Mouse (Mus musculus): ENCODE measurements around the gene Suclg2.
A peak's percentile ranks its signal among the peaks of the same experiment; 100 is the strongest.

Gene Suclg2

GRCm38 (mm10) chr6:95556320-95556719 lies 162.3 kb downstream of the Suclg2 start:
- DNase-seq (ENCODE audit: low spot score) = no peak

DNA sequence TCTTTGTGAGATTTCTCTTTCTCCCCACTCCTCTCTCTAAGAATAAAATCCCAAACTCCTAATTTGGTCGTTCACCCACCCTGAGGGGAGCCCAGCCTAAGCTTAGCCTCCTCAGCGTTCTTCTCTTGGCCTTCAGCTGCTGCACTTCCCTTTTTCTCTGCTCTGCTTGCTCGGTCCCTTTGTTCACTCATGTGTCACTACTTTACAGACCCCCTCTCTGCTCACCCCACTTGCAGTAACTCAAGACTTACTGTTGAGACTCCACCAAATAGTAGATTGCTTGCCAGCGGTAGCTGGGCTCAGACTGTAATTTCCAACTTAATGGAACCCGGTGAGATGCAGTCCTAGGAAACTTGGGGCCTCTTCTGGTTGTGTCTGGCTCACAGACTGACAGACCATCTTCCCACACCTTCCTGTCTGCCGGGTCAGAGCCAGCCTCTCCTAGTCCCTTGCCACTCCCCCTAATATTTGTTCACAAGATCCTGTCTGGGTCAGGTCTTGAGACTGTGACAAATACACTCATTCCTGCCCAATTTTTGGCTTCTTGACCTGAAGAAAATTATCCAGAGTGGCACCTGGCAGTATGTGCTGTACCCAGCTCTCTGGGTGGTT lies 166.2 kb downstream of the Suclg2 start:
- DNase-seq (ENCODE audit: low spot score) = no peak

GRCm38 (mm10) chr6:95551000-95551399 lies 167.6 kb downstream of the Suclg2 start:
- peak; percentile 34 for DNase-seq (ENCODE audit: low spot score)

DNA sequence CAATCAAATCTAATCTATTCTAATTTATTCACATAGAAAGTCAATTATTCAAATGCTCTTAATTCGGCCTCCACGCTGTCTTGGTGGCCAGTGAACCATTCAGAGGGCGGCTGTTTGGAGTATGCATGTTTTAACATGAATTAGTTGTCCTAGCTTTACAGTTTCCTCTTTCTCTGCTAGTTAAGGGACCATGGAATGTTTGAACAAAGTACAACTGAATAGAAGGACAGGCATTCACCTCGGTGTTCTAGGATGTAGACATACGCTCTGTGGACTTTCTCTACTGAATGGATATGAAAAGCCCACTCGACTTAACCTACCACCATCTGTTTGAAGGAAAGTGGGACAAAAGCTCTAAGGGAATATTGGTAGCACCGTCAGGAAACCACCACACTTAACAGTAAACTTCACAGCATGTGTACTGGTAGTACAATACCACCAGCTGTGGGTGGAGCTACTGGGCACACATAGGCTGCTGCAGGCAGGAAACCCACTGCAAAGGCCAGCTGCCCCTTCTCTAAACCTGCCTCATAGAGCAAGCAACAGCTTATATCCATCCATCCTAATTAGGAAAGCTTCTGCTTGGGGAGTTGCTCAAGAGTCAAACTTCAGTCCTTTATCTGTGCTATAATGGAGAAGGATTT lies 172.3 kb downstream of the Suclg2 start:
- DNase-seq (ENCODE audit: low spot score) = no peak

GRCm38 (mm10) chr6:95545714-95546113 lies 172.9 kb downstream of the Suclg2 start:
- DNase-seq (ENCODE audit: low spot score) = no peak

DNA sequence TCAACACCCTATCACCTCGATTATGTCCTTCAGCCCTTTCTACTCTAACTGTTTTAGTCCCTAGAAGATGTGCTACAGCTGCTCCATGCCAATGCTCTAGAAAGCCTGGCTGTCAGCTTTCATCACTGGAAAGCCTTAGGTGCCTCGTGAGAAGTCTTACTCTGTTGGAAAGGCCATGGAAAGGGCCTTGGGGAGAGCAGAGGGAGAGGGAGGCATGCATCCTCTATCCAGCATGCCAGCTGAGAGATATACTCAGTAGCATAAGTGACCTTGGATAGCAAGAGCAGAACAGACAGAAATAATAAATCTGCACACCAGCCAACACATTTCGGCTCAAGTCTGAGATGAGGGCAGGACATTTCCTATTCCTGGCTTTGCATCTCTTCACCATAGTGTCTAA lies 173.3 kb downstream of the Suclg2 start:
- DNase-seq (ENCODE audit: low spot score) = no peak

GRCm38 (mm10) chr6:95535191-95535590 lies 183.4 kb downstream of the Suclg2 start:
- no peak for DNase-seq (ENCODE audit: low spot score)

DNA sequence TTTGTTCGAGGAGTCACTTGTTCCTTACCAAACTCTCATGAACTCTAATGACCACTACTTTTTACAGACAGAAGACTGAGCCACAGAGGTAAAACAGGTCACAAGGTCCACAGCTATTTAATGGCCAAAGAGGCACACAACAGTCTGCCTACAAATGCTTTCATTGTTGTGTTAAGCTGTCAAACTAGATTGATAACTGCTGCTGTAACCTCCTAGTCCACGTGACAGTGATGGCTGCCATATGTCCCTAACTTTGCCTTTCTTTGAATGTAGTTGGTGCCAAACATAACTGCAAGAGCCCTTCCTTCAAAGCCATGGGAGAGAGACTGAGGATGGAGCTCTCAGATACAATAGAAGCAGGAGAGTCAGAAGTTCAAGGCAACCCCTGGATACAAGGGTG lies 198.8 kb downstream of the Suclg2 start:
- DNase-seq (ENCODE audit: low spot score) = peak; percentile 48

DNA sequence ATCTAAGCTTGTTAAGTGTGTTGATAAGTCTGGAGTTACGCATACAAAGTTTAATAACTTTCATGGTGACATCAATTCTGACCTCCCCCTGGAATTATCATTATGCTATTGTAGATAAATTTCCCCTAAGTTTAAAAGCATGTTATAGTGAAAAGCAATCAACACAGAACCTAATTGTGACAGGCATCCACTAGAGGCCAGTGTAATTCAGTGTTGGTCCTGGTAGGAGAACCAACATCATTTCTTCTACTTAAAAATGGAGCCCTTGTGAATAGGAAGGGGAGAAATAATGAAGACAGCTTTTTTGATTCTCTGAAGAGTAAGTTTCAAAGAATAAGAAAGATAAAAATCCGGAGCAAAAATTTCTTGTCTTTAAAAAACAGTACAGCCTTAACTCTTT lies 200.2 kb downstream of the Suclg2 start:
- no peak for DNase-seq (ENCODE audit: low spot score)

DNA sequence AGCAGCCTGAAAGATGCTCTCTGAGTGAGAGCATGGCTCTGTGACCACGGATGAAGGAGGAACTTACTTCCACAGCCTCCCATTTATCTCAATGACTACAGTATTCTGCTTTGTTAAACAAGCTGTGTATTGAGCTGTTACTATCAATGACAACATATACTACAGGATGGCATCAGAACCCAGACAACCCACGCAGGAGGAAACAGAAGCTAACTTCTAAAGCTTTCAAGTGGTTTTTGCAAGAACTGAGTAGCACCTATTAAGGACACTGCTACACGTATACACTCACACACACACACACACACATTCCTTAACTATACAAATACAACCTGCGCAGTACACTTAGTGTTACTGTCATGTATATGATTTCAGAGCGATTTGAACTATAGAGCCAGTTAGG lies 202.9 kb downstream of the Suclg2 start:
- no peak for DNase-seq (ENCODE audit: low spot score)

DNA sequence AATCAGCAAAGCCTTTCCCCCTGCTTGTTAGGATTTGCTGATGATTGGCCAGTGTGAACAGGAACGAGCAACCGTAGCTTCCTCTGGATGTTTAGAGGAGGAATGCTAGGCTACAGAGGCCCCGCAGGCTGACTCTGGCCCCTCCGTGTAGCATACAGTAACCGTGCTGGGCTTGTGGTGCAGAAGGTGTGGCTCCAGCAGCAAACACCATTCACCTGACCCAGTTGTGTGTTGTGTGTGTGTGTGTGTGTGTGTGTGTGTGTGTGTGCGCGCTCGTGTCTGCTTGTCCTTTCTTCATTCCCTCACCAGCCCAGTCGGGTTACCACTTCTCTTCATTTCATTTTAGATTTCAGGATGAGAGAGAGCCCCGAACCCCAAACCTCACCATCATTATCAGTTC lies 203.9 kb downstream of the Suclg2 start:
- no peak for DNase-seq (ENCODE audit: low spot score)

- DNase-seq (ENCODE audit: low spot score) = no peak
Observed at GRCm38 (mm10) chr6:95511689-95512088, 206.9 kb downstream of the Suclg2 start.

DNA sequence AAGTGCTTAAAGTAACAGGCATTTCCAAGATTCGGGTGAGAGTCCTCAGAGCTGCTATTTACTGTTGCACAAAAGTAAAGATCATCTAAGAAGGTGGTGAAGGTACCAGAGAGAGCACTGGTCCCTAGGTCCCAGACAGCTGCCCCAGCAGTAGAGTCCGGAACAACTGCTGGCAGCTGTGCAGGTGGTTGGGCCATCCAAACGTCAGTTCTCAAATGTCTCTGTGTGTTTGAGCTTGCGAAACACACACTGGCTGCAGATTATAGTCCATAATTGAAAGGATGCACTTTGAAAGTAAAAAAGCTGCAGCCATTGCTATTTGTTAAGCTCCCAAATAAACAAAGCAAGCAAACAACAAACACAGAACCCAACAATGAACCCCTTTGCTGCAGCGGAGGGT lies 217.8 kb downstream of the Suclg2 start:
- no peak for DNase-seq (ENCODE audit: low spot score)

DNA sequence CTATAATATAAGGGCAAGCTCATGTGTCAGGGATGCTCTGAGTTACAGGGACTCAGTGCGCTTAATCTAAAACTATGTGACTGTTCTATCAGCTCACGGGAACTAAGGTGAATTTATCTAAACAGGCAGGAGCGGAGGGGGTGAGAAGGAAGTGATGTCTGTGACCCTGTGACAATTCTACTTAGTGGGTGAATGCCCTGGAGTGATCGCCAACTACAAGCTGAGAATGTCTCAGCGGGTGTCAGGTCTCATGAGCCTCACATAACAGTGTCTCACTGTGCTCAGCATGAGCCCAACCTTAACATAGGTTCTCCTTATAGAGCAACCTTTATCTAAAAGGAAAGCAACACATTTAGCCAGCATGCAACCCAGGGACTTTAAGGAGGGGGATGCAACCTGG lies 219.0 kb downstream of the Suclg2 start:
- DNase-seq (ENCODE audit: low spot score) = no peak

DNA sequence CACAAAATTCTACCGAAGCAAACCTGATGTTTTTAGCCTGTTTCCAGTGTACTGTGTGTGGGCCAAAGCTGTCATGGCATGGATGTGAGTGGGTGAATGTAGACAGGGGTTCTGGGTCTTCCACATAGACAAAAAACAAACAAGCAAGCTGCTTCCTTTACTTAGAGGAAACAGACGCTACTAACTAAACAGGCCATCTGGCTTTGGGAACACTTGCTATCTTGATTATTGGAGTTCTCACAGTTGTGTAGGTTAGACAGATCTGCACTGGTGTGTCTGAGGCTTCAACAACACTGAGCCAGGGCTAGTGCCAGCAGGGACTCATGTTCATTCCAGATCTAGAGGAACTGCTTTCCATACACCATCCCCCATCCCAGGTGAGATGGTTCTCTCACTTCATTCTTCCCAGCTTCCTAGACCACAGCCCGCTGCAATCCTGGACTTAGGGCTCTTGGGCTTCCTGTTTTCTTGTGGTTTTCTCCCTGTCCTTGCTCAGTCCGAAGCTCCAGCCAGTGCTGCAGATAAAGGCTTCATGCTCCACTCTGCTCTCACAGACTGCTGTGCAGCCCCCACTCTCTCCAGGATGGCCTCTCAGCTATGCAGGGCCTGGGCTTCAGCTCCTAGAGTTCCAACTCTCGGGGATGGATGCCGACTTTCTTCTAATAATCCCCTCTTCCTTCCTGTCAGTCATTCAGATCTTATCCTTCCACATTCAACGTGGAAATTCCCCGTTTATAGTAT lies 226.2 kb downstream of the Suclg2 start:
- DNase-seq (ENCODE audit: low spot score) = no peak

GRCm38 (mm10) chr6:95491043-95491442 lies 227.6 kb downstream of the Suclg2 start:
- peak; percentile 25 for DNase-seq (ENCODE audit: low spot score)

DNA sequence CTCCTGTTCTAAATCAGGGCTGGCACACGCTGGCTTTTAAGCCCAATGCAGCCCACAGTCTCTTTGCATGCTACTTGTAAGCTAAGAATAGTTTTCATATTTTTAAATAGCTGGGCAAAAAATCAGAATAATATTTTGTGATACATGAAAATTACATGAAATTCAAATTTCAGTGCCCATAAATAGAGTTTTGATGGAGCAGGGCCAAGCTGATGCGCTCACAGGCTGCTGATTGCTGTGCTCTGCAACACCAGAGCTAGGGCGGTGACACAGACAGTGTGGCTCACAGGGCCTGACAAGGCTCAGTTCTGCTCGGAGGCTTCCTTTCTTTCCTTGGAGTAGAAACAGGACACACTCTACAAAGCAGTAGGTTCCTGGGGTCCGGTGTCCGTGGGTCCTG lies 232.8 kb downstream of the Suclg2 start:
- no peak for DNase-seq (ENCODE audit: low spot score)

- peak; percentile 75 for DNase-seq (ENCODE audit: low spot score)
Observed at GRCm38 (mm10) chr6:95484183-95484818, 234.3 kb downstream of the Suclg2 start.

GRCm38 (mm10) chr6:95483686-95484085 lies 234.9 kb downstream of the Suclg2 start:
- DNase-seq (ENCODE audit: low spot score) = no peak

DNA sequence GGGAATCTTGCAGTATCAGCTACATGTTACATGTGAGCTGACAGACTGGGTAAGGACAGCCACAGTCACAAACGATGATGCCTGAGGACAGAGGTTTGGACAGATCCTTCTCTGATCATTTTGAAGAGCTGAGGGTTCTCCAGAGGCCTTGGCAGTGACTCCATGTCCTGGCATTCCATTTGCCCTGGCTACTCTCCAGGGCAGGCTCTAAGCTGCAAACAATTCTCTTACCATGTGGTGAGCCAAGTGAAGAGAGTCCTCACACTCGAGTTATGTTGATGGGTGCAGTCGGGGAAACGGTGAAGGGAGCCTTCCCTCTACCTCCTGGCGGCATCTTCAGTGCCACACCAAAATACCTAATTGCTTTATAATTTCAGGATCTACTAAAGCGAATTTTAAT lies 235.5 kb downstream of the Suclg2 start:
- no peak for DNase-seq (ENCODE audit: low spot score)

- no peak for DNase-seq (ENCODE audit: low spot score)
Observed at GRCm38 (mm10) chr6:95479801-95480200, 238.8 kb downstream of the Suclg2 start.

- DNase-seq (ENCODE audit: low spot score) = no peak
Observed at GRCm38 (mm10) chr6:95469521-95469920, 249.1 kb downstream of the Suclg2 start.

GRCm38 (mm10) chr6:95465322-95465721 lies 253.3 kb downstream of the Suclg2 start:
- DNase-seq (ENCODE audit: low spot score) = no peak
